Mouse (Mus musculus): Measurements from ENCODE around the gene Pou2f1. TPM values are rescaled to one million over a fixed set of nuclear protein-coding genes. Genes with fewer than 3 reads are reported as not detected.

The Pou2f1 gene
- polyA plus RNA-seq, 1 experiment from 2014 or later = 4.9 TPM

GRCm38 (mm10) chr1:165828173-165828572, 174.3 kb downstream of the Pou2f1 start:
- WGBS = 78% methylated on average over 5 of the region's 5 CpGs
- ATAC-seq (ENCODE audit: low FRiP score, low TSS enrichment) = no peak
- Histone ChIP-seq H3K4me2 (replicated peaks; ENCODE audit: low read depth) (no peak overlapping the region), H3K9ac (ENCODE audit: low read length) (no peak overlapping the region), H3K4me3 (ENCODE audit: low read depth, low read length) (no peak overlapping the region), H3K36me3 (ENCODE audit: control insufficient read depth, insufficient read depth, low read length) (no peaks in the 10 kb centered on the region), H3K27me3 (ENCODE audit: control insufficient read depth, insufficient read depth, low read length) (no peaks in the 10 kb centered on the region), H3K4me1 (replicated peaks; ENCODE audit: control insufficient read depth, insufficient read depth) (no peaks in the 10 kb centered on the region), H3K27ac (replicated peaks) (no peak overlapping the region), H3K9me3 (ENCODE audit: control insufficient read depth, low read length) (no peaks in the 10 kb centered on the region)
- no peak for DNase-seq (ENCODE audit: low spot score)
- TF ChIP-seq EP300 (optimal IDR thresholded peaks at IDR 0.05) (no peak), CTCF (IDR thresholded peaks at IDR 0.05; ENCODE audit: low read depth) (no peak)

- no peak overlapping the region for H3K27ac ChIP-seq (replicated peaks)
- no peaks in the 10 kb centered on the region for H3K9me3 ChIP-seq (ENCODE audit: control insufficient read depth, low read length)
- no peak for ATAC-seq (ENCODE audit: low FRiP score, low TSS enrichment)
- H3K4me3 ChIP-seq (ENCODE audit: low read depth, low read length) = no peak overlapping the region
- WGBS = 78% methylated on average over 2 of the region's 2 CpGs
- TF ChIP-seq CTCF (IDR thresholded peaks at IDR 0.05; ENCODE audit: low read depth) = no peak
- TF ChIP-seq EP300 (optimal IDR thresholded peaks at IDR 0.05) = no peak
- DNase-seq (ENCODE audit: low spot score) = no peak
- no peak overlapping the region for H3K9ac ChIP-seq (ENCODE audit: low read length)
- no peaks in the 10 kb centered on the region for H3K4me1 ChIP-seq (replicated peaks; ENCODE audit: control insufficient read depth, insufficient read depth)
- H3K36me3 ChIP-seq (ENCODE audit: control insufficient read depth, insufficient read depth, low read length) = no peaks in the 10 kb centered on the region
- H3K27me3 ChIP-seq (ENCODE audit: control insufficient read depth, insufficient read depth, low read length) = no peaks in the 10 kb centered on the region
- H3K4me2 ChIP-seq (replicated peaks; ENCODE audit: low read depth) = no peak overlapping the region
Measured at GRCm38 (mm10) chr1:165822031-165822430, 180.4 kb downstream of the Pou2f1 start.

GRCm38 (mm10) chr1:165819147-165819546, 183.3 kb downstream of the Pou2f1 start:
- Histone ChIP-seq H3K9me3 (ENCODE audit: control insufficient read depth, low read length) (no peaks in the 10 kb centered on the region), H3K27me3 (ENCODE audit: control insufficient read depth, insufficient read depth, low read length) (peaks cover 2% of the 10 kb centered on the region; the same call in 1 of the 2 replicates), H3K4me1 (replicated peaks; ENCODE audit: control insufficient read depth, insufficient read depth) (no peaks in the 10 kb centered on the region), H3K4me3 (ENCODE audit: low read depth, low read length) (no peak overlapping the region), H3K36me3 (ENCODE audit: control insufficient read depth, insufficient read depth, low read length) (no peaks in the 10 kb centered on the region), H3K9ac (ENCODE audit: low read length) (no peak overlapping the region), H3K27ac (replicated peaks) (no peak overlapping the region), H3K4me2 (replicated peaks; ENCODE audit: low read depth) (no peak overlapping the region)
- TF ChIP-seq CTCF (IDR thresholded peaks at IDR 0.05; ENCODE audit: low read depth) = no peak
- no peak for TF ChIP-seq EP300 (optimal IDR thresholded peaks at IDR 0.05)
- 71% methylated on average over 4 of the region's 4 CpGs for WGBS
- ATAC-seq (ENCODE audit: low FRiP score, low TSS enrichment) = no peak
- no peak for DNase-seq (ENCODE audit: low spot score)

GRCm38 (mm10) chr1:165818145-165818860, 184.2 kb downstream of the Pou2f1 start:
- DNase-seq (ENCODE audit: low spot score) (no peak), ATAC-seq (ENCODE audit: low FRiP score, low TSS enrichment) (no peak)
- H3K36me3 ChIP-seq (ENCODE audit: control insufficient read depth, insufficient read depth, low read length) = no peaks in the 10 kb centered on the region
- no peaks in the 10 kb centered on the region for H3K9me3 ChIP-seq (ENCODE audit: control insufficient read depth, low read length)
- TF ChIP-seq EP300 (optimal IDR thresholded peaks at IDR 0.05) (no peak), CTCF (IDR thresholded peaks at IDR 0.05; ENCODE audit: low read depth) (no peak)
- no peak overlapping the region for H3K27ac ChIP-seq (replicated peaks)
- peaks cover 2% of the 10 kb centered on the region; the same call in 1 of the 2 replicates for H3K27me3 ChIP-seq (ENCODE audit: control insufficient read depth, insufficient read depth, low read length)
- no peak overlapping the region for H3K4me2 ChIP-seq (replicated peaks; ENCODE audit: low read depth)
- H3K9ac ChIP-seq (ENCODE audit: low read length) = no peak overlapping the region
- H3K4me3 ChIP-seq (ENCODE audit: low read depth, low read length) = no peak overlapping the region
- WGBS = 57% methylated on average over 8 of the region's 8 CpGs
- no peaks in the 10 kb centered on the region for H3K4me1 ChIP-seq (replicated peaks; ENCODE audit: control insufficient read depth, insufficient read depth)

GRCm38 (mm10) chr1:165817264-165817663, 185.2 kb downstream of the Pou2f1 start:
- Histone ChIP-seq H3K27ac (replicated peaks) (no peak overlapping the region), H3K36me3 (ENCODE audit: control insufficient read depth, insufficient read depth, low read length) (no peaks in the 10 kb centered on the region), H3K4me3 (ENCODE audit: low read depth, low read length) (no peak overlapping the region), H3K4me1 (replicated peaks; ENCODE audit: control insufficient read depth, insufficient read depth) (no peaks in the 10 kb centered on the region), H3K9ac (ENCODE audit: low read length) (no peak overlapping the region), H3K27me3 (ENCODE audit: control insufficient read depth, insufficient read depth, low read length) (peaks cover 2% of the 10 kb centered on the region; the same call in 1 of the 2 replicates), H3K9me3 (ENCODE audit: control insufficient read depth, low read length) (no peaks in the 10 kb centered on the region), H3K4me2 (replicated peaks; ENCODE audit: low read depth) (no peak overlapping the region)
- TF ChIP-seq CTCF (IDR thresholded peaks at IDR 0.05; ENCODE audit: low read depth) (no peak), EP300 (optimal IDR thresholded peaks at IDR 0.05) (no peak)
- DNase-seq (ENCODE audit: low spot score) = peak; percentile 30
- WGBS = 32% methylated on average over 9 of the region's 9 CpGs
- ATAC-seq (ENCODE audit: low FRiP score, low TSS enrichment) = peak; percentile 51

- ATAC-seq (ENCODE audit: low FRiP score, low TSS enrichment) = no peak
- Histone ChIP-seq H3K4me3 (ENCODE audit: low read depth, low read length) (no peak overlapping the region), H3K36me3 (ENCODE audit: control insufficient read depth, insufficient read depth, low read length) (no peaks in the 10 kb centered on the region), H3K4me1 (replicated peaks; ENCODE audit: control insufficient read depth, insufficient read depth) (no peaks in the 10 kb centered on the region), H3K4me2 (replicated peaks; ENCODE audit: low read depth) (no peak overlapping the region), H3K27ac (replicated peaks) (no peak overlapping the region), H3K9me3 (ENCODE audit: control insufficient read depth, low read length) (no peaks in the 10 kb centered on the region), H3K9ac (ENCODE audit: low read length) (no peak overlapping the region), H3K27me3 (ENCODE audit: control insufficient read depth, insufficient read depth, low read length) (peaks cover 2% of the 10 kb centered on the region; the same call in 1 of the 2 replicates)
- 77% methylated on average over 9 of the region's 9 CpGs for WGBS
- no peak for TF ChIP-seq CTCF (IDR thresholded peaks at IDR 0.05; ENCODE audit: low read depth)
- no peak for TF ChIP-seq EP300 (optimal IDR thresholded peaks at IDR 0.05)
- no peak for DNase-seq (ENCODE audit: low spot score)
Measured at GRCm38 (mm10) chr1:165816391-165816790, 186.1 kb downstream of the Pou2f1 start.

Other genes starting within 250 kb of the Pou2f1 start
- gene Creg1, start 238.9 kb downstream of the Pou2f1 start, polyA plus RNA-seq (2015; fragmentation: Nextera tagmentation; extraction: Ambion mirVana) = 139 and 140 TPM in 2 replicates
- gene Cd247, start 214.0 kb downstream of the Pou2f1 start, polyA plus RNA-seq (2015; fragmentation: Nextera tagmentation; extraction: Ambion mirVana) = 0.24 and 0.52 TPM in 2 replicates
- 0.50 and 0.57 TPM in 2 replicates for gene Dusp27, start 125.2 kb upstream of the Pou2f1 start, polyA plus RNA-seq (2015; fragmentation: Nextera tagmentation; extraction: Ambion mirVana)
- 34.3 and 35.6 TPM in 2 replicates for gene Gpa33, start 127.6 kb upstream of the Pou2f1 start, polyA plus RNA-seq (2015; fragmentation: Nextera tagmentation; extraction: Ambion mirVana)
- gene Mael, start 236.1 kb upstream of the Pou2f1 start, polyA plus RNA-seq (2015; fragmentation: Nextera tagmentation; extraction: Ambion mirVana) = not detected in 2 replicates